Mouse (Mus musculus): ENCODE data around the gene Gabrb3. TPM values are rescaled to one million over a fixed set of nuclear protein-coding genes. Genes with fewer than 3 reads are reported as not detected.

Gabrb3 gene
- total RNA-seq (2021), result 1 to 10 TPM in 1 of 2 experiments, under 1 TPM in 1; 0.64 to 1.1 TPM

DNA sequence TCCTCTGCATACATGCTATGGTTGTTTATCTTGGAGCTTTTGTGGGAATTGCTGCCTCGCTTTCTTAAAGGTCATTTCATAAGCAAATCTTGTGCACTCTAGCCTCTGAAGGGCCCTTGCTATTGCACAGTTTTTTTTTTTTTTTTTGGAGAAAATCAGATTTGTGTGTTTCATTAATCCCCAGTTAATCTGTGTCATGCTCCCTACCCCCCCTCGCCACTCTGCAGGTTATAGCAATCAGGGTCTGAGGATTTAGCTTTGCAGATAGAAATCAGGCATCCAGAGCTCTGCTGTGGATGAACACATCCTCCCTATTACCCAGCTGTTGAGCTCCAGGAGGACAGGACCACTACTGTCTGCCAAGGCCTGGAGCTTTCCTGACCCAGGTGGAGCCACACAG, at the start of gene Gabrb3:
Gene Gabrb3 (plus strand): TSS at position 301 of the 400 bp plus-strand sequence.
- no peak for DNase-seq
- intact Hi-C loops (cut with DNase I), result no loop called here

- peak; percentile 12 to 41 for DNase-seq
- intact Hi-C loops (cut with DNase I), result loop anchor here (5.0 to 10.0 kb wide), 4 partner anchors 99 to 437 kb away; no protein-coding TSS in a partner anchor
Measured at GRCm38 (mm10) chr7:57384112-57384511, 35.4 kb upstream of the Gabrb3 start.

DNA sequence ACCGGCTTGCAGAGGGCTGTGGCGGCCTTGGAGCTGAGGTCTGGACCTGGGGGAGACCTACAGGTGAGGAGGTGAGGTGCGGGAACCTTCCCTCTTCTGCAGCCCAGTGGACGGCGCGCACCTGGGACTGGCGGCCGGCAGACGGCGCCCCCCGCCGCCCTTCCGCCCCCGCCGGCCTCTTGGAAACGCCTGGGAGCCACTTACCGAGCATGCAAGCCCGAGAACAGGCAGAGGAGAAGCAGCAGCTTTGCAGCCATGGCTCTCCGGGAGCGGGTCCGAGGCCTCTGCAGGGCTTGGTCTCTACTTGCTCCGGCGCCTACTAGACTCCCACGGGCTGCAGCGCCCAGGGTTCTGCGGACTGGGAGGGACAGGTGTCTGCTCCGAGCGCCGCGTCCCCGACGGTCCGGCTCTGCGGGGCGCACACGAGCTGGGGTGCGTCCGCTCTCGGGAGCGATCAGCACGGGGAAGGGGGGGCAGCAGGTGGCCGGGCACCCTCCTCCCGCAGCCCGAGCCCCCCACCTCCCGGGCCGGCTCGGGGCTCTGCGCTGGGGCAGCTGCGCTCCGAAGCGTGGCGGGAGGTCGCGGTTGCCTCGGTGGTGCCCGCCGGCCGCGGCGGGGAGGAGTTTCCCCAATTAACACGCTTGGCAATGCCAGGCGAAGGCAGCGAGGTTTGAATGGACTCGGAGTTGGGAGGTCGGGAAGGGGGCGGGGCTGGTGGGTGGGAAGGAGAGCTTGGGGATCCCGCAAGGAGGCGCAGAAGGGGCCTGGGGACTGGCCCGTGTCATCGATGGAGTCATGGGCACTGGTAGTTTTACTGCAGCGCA, 32.8 kb upstream of the Gabrb3 start, which contains the start of gene Gabrg3:
Gene Gabrg3 (minus strand): TSS at position 672 of the 824 bp plus-strand sequence.
- peak in 1 of 2 experiments; percentile 4 for DNase-seq

GRCm38 (mm10) chr7:57387341-57387654, 32.2 kb upstream of the Gabrb3 start:
- intact Hi-C loops (cut with DNase I), result loop anchor here (10.0 kb wide), 3 partner anchors 102 to 202 kb away; no protein-coding TSS in a partner anchor
- DNase-seq, result no peak

More for the DNA sequence above, 32.8 kb upstream of the Gabrb3 start, which contains the start of gene Gabrg3:
- intact Hi-C loops (cut with DNase I), result loop anchor here (10.0 kb wide), 3 partner anchors 102 to 202 kb away; no protein-coding TSS in a partner anchor

DNA sequence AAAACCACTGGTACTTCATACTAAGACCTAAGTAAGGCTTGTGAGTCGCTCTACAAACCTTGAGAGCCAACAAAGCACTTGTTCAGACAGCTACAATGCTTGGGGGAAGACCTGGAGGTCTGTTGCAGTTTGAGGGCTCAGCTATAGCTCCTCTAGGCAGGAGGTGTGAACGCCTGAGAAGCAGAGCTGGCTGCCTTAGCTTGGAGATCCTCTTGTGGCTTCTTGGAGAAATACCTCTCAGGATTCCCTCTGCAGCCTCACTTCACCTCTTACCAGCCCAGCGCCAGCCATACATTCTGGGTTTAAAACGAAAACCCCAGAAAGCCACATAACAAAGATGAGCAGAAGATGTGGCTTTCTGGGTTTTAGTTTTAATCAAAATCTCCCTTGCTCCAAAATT, 29.4 kb upstream of the Gabrb3 start:
- no peak for DNase-seq
- intact Hi-C loops (cut with DNase I), result no loop called here

DNA sequence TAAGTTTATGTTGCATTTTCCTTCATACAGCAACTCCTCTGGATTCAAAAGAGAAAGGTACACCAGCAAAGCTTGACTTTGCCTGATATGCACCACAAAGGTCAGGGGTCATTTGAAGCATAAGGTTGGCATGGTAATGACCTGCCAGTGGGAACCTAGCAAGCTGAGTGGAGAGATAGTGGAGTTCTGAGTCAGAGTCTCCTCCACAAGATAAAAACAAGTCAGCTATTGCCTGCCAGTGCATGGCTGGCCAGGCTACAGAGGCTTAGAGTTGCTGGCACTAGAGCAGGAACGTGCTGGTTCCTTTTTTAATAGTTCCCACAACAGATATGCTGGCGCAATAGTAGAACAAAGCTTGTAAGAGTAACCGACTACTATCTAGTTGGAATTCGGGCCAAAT, 25.9 kb upstream of the Gabrb3 start:
- DNase-seq, result peak in 1 of 2 experiments; percentile 12
- intact Hi-C loops (cut with DNase I), result no loop called here

DNA sequence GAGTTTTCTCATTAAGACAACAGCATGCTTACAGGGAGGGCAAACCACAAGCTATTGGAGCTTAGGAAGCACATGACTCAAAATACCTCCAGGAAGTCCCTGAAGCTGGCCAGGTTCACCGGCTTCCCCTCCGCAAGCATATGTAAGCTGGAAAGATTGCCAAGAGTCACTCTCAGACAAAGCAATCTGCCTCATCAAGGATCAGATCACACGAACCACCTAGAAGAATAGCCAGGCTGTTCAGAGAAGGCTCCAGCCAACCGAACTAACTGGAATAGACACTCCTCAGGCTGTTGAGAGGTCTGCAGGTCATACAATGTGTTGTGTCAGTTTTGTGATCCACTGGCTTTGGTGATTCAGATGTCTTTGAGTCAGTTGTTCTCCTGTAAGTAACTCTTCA, 8.3 kb upstream of the Gabrb3 start:
- DNase-seq, result no peak
- intact Hi-C loops (cut with DNase I), result no loop called here

DNA sequence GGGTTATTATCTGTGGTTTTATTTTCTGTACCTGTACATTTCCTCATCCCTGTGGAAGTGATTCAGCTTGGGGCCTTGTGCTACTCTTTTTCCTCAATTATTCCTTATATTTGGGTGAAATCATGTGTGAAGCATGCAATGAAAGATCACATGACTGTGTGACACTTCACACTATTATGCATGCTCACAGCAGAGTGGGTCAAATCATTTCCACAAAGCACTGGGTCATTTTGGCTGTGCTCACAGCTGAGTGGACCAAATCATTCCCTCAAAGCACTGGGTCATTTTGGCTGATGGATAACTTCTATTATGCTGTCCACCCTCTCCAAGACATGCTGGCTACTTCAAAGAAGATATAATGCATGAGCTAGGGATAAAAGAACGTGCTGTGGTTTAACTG, 6.6 kb upstream of the Gabrb3 start:
- intact Hi-C loops (cut with DNase I), result no loop called here
- no peak for DNase-seq

- intact Hi-C loops (cut with DNase I), result no loop called here
- DNase-seq, result no peak
Measured at GRCm38 (mm10) chr7:57421044-57421443, 1.6 kb downstream of the Gabrb3 start.

DNA sequence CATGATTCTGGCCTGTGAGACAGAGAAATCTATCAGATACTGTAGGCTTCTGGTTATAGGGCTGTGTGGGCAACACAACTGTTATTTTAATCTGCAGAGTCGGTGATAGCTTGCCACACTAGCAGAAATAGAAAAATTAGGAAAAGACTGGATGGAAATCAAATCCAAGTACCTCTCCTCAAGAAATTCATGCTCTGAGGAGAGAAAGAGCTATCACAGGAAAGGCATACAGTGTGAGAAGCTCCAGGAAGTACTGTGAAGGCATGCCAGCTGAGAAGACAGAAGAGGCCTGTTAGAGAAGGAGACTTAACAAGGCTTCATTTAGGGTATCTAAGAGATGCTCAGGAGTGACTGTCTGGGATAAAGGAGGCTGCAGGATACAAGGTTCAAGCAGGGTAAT, 3.2 kb downstream of the Gabrb3 start:
- no peak for DNase-seq
- intact Hi-C loops (cut with DNase I), result no loop called here

- no peak for DNase-seq
- intact Hi-C loops (cut with DNase I), result no loop called here
Measured at GRCm38 (mm10) chr7:57448239-57448638, 28.7 kb downstream of the Gabrb3 start.

GRCm38 (mm10) chr7:57460354-57460753, 40.9 kb downstream of the Gabrb3 start:
- intact Hi-C loops (cut with DNase I), result loop anchor here (10.0 kb wide), 1 partner anchor 56 kb away; no protein-coding TSS in a partner anchor
- no peak for DNase-seq

DNA sequence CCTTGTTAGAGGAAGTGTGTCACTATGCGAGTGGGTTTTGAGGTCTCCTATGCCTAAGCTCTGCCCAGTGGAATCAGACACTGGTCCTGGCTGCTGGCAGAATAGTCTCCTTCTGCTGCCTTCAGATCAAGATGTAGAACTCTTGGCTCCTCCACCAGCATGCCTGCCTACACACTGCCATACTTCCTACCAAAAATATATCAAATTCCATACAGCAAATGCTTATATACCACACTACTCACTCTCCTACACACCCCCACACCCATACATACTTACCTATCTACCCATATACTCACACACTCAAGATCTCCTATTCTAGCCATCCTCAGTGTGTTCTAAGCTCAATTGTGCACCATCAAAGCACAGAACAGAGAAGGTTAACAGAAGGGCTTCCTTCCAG, 51.8 kb downstream of the Gabrb3 start:
- intact Hi-C loops (cut with DNase I), result no loop called here
- no peak for DNase-seq

DNA sequence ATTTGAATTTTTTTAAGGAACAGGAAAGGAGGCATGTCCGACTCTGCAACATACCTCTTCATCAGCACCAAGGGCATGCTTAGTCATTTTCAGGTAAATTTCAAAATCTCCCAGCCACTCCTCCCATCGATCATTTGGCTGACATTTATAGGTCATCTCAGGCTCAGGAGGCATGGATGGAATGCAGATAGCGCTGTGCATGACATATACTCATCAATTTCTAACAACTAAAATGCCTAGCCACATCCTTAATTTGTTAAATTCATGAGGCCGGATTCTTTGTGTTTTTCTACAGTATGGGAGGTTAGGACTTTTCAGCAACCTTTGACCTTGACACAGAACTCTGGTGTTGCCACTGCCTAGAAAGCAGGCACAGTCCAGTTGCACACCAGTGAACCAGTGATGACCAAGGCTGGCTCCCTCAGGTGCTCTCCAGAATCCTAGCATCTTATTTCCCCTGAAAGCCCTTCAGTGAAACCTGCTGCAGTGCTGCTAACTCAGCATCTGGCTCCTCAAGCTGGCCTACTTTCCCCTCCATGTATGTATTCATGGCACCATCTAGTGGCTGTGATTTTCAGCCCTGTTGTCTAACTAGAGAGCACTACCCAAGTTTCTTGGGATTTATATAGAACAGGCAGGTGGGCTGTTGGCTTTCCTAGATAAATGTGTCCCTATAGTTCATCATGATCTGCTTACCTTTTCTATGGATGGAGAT, 54.5 kb downstream of the Gabrb3 start:
- intact Hi-C loops (cut with DNase I), result loop anchor here (2.0 kb wide), 1 partner anchor 1183 kb away; no protein-coding TSS in a partner anchor
- peak; percentile 48 to 57 for DNase-seq

GRCm38 (mm10) chr7:57482896-57483295, 63.4 kb downstream of the Gabrb3 start:
- DNase-seq, result peak in 1 of 2 experiments; percentile 4
- intact Hi-C loops (cut with DNase I), result no loop called here

GRCm38 (mm10) chr7:57486907-57487306, 67.4 kb downstream of the Gabrb3 start:
- intact Hi-C loops (cut with DNase I), result no loop called here
- no peak for DNase-seq

GRCm38 (mm10) chr7:57491795-57492194, 72.3 kb downstream of the Gabrb3 start:
- intact Hi-C loops (cut with DNase I), result no loop called here
- DNase-seq, result no peak

DNA sequence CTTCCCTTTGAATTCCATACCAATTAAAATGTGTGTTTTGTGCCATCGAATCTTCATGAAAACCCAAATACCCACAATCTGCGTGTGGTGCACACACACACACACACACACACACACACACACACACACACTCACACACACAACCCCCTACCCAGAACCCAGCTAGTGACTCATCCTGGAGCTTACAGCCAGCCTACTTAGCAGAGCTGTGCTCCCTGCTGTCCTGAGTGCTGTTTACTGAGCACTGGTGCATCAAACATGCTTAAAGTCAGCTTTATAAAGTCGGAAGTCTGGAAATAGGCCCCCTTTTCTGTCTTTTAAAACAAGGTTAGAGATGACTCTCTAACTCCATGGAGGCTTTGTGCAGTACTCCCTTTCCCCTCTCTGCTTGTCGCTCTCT, 83.3 kb downstream of the Gabrb3 start:
- intact Hi-C loops (cut with DNase I), result no loop called here
- no peak for DNase-seq

GRCm38 (mm10) chr7:57508860-57509632, 89.6 kb downstream of the Gabrb3 start:
- no peak for DNase-seq
- intact Hi-C loops (cut with DNase I), result no loop called here

- intact Hi-C loops (cut with DNase I), result no loop called here
- peak in 1 of 2 experiments; percentile 1 for DNase-seq
Measured at GRCm38 (mm10) chr7:57509681-57510141, 90.2 kb downstream of the Gabrb3 start, which contains the start of gene Gabra5. Gabra5 (minus strand) TSS chr7:57510059.
